Mouse (Mus musculus) intestine, postnatal 0 days (tissue): ENCODE measurements at regions not wholly inside any gene's neighbourhood (a gene's known extent, or its start where the extent isn't known, plus 50 kb on each side); places are given as distances from the start of the nearest gene placed in this dataset.

ENCODE experiments used
- ATAC-seq: fragments of 200-750 bp; cut with Nextera tagmentation; 2 replicates; pipeline ENCODE4 v1.8.0; 2017; ENCODE audit warnings: mild to moderate bottlenecking, moderate TSS enrichment, moderate library complexity
- H3K27ac ChIP-seq: fragments of 300-500 bp; sonication (generic); 2 replicates; pipeline ENCODE4 v1.5.1; 2014; ENCODE audit warnings: mild to moderate bottlenecking, low read depth, low read length, moderate library complexity
- H3K27me3 ChIP-seq: fragments of 300-500 bp; sonication (generic); replicated peaks from 2 replicates; pipeline ENCODE4 v1.6.1; 2014; ENCODE audit warnings: low read length, mixed read lengths; ENCODE audit not compliant: control insufficient read depth, insufficient read depth
- H3K36me3 ChIP-seq: fragments of 300-500 bp; sonication (generic); 2 replicates; pipeline ENCODE4 v1.6.1; 2014; ENCODE audit warnings: mild to moderate bottlenecking, moderate library complexity; ENCODE audit not compliant: control insufficient read depth, insufficient read depth
- H3K4me1 ChIP-seq: fragments of 300-500 bp; sonication (generic); replicated peaks from 2 replicates; pipeline ENCODE4 v1.6.1; 2014; ENCODE audit warnings: antibody characterized with exemption, low read length, mixed read lengths; ENCODE audit not compliant: control insufficient read depth, insufficient read depth
- H3K4me2 ChIP-seq: fragments of 300-500 bp; sonication (generic); replicated peaks from 2 replicates; pipeline ENCODE4 v1.6.1; 2014; ENCODE audit warnings: low read depth, mild to moderate bottlenecking, moderate library complexity
- H3K4me3 ChIP-seq: fragments of 300-500 bp; sonication (generic); 2 replicates; pipeline ENCODE4 v1.5.1; 2014; ENCODE audit warnings: low read depth, low read length
- H3K9ac ChIP-seq: fragments of 300-500 bp; sonication (generic); 2 replicates; pipeline ENCODE4 v1.6.1; 2014; ENCODE audit warnings: mild to moderate bottlenecking, low read depth, low read length
- H3K9me3 ChIP-seq: fragments of 300-500 bp; sonication (generic); 2 replicates; pipeline ENCODE4 v1.6.1; 2016; ENCODE audit warnings: mixed run types; ENCODE audit not compliant: control insufficient read depth
- CTCF ChIP-seq: sonication (generic); IDR thresholded peaks from 2 replicates; pipeline ENCODE4 v1.5.1; 2016; ENCODE audit warnings: low read depth, mild to moderate bottlenecking, control low read depth, antibody characterized with exemption, moderate library complexity
- WGBS: fragments of 180-500 bp; shearing (Covaris S2); extraction: QIAGEN DNeasy Blood & Tissue Kit; methylation state at CpG from one replicate; pipeline ENCODE4 v1.1.7; 2014; 5-methylcytosine and 5-hydroxymethylcytosine counted together

GRCm38 (mm10) chr9:113394320-113394719 is 313.7 kb downstream of the Pdcd6ip start:
- Histone ChIP-seq H3K27ac (no peak overlapping the region), H3K4me2 (no peak overlapping the region), H3K27me3 (no peaks in the 10 kb centered on the region), H3K9ac (no peak overlapping the region), H3K9me3 (no peaks in the 10 kb centered on the region), H3K4me1 (no peaks in the 10 kb centered on the region), H3K36me3 (no peaks in the 10 kb centered on the region), H3K4me3 (no peak overlapping the region)
- WGBS, result 85% methylated on average over 3 of the region's 3 CpGs
- no peak for TF ChIP-seq CTCF
- no peak for ATAC-seq

DNA sequence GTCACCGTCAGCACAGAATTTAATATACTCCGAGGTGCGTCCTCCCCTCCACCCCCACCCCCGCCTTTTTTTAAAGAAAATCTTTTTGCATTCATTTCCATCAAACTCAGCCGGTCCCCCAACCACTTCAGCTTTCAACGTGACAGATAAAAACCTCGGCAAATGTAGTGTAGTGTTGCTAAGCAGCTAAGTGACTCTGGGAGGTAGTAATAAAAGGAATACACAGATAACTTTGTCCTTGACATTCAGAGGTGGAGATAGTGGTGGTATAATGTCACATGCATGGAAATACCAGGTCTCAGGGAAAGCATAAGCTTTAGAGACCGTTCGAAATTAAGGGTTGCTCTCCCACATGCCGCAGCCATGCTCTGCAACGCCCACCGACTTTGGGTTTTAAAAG is 320.7 kb downstream of the Pdcd6ip start:
- Histone ChIP-seq H3K9me3 (no peaks in the 10 kb centered on the region), H3K4me3 (no peak overlapping the region), H3K9ac (no peak overlapping the region), H3K4me1 (no peaks in the 10 kb centered on the region), H3K27ac (no peak overlapping the region), H3K4me2 (no peak overlapping the region), H3K27me3 (no peaks in the 10 kb centered on the region), H3K36me3 (no peaks in the 10 kb centered on the region)
- WGBS, result 40% methylated on average over 12 of the region's 12 CpGs
- ATAC-seq, result no peak
- TF ChIP-seq CTCF, result no peak

DNA sequence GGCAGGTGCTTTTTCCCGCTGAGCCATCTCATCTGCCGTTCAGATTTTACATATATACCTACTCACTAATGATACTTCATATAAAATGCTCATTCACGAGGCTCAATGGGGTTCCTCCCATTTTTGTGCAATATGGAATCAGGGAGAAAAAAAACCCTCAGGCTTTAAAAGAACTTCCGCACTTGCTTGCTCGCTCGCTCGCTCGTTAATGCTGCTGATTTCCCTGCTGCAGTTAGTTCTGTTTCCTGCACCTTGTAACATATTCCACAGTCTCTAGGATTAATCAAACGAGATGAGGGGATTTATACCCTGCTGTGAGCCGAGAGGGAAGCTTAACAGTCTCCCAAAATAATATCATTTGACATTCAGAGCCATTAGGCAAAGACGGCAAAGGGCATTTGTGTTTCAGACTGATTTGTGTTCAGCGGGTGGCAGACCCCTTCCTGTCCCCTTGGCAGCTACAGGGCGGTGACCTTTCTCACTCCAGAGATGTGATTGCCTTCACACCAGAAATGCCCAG is 326.4 kb downstream of the Pdcd6ip start:
- H3K27ac ChIP-seq, result no peak overlapping the region
- no peak overlapping the region for H3K4me2 ChIP-seq
- H3K9me3 ChIP-seq, result no peaks in the 10 kb centered on the region
- no peaks in the 10 kb centered on the region for H3K27me3 ChIP-seq
- no peaks in the 10 kb centered on the region for H3K36me3 ChIP-seq
- TF ChIP-seq CTCF, result no peak
- no peak overlapping the region for H3K9ac ChIP-seq
- H3K4me1 ChIP-seq, result no peaks in the 10 kb centered on the region
- no peak overlapping the region for H3K4me3 ChIP-seq
- no peak for ATAC-seq
- WGBS, result 61% methylated on average over 13 of the region's 13 CpGs

DNA sequence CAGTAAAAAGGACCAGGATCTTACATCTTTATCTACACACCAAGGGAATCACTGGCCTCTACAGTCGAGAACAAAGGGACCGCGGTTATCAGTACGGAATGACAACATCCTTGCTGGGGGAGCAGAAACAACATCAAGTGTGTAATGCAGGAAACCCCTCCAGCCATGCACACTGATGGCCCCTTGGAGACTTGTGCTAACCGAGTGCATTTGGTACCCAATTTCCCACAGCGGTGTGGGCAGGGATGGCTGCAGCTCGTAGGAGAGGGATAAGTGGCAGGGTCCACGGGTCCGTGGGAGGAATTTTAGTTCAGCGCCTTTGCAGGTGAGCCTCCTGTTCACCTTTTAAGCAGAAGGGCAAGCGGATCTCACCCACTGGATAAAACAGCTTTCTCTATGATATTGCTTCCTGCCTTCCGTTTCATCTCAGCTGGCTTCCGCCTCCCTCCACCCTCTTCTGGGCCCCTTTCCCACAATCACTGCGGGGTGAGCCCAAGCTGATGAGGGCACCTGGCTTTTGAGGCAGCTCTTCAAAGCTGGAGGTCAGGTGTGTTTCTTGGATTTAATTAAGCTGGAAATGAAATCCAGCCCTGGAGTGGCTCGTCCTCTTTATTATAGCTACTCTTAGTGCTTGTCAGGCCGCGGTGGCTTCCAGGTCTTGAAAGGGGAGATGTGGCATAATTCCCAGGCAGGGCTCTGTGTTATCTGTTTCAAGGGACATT is 327.5 kb downstream of the Pdcd6ip start:
- H3K4me2 ChIP-seq, result no peak overlapping the region
- H3K4me3 ChIP-seq, result no peak overlapping the region
- no peak overlapping the region for H3K27ac ChIP-seq
- 65% methylated on average over 17 of the region's 17 CpGs for WGBS
- H3K9me3 ChIP-seq, result no peaks in the 10 kb centered on the region
- H3K27me3 ChIP-seq, result no peaks in the 10 kb centered on the region
- no peak for TF ChIP-seq CTCF
- no peaks in the 10 kb centered on the region for H3K4me1 ChIP-seq
- H3K36me3 ChIP-seq, result no peaks in the 10 kb centered on the region
- H3K9ac ChIP-seq, result no peak overlapping the region
- no peak for ATAC-seq

- no peak overlapping the region for H3K4me3 ChIP-seq
- H3K27me3 ChIP-seq, result no peaks in the 10 kb centered on the region
- H3K9me3 ChIP-seq, result no peaks in the 10 kb centered on the region
- H3K4me2 ChIP-seq, result no peak overlapping the region
- no peak overlapping the region for H3K9ac ChIP-seq
- no peak for TF ChIP-seq CTCF
- H3K4me1 ChIP-seq, result no peaks in the 10 kb centered on the region
- no peak for ATAC-seq
- no peak overlapping the region for H3K27ac ChIP-seq
- WGBS, result 66% methylated on average over 2 of the region's 2 CpGs
- H3K36me3 ChIP-seq, result no peaks in the 10 kb centered on the region
Measured at GRCm38 (mm10) chr9:113378525-113378924, 329.5 kb downstream of the Pdcd6ip start.

GRCm38 (mm10) chr9:113371718-113372306 is 336.2 kb downstream of the Pdcd6ip start:
- H3K27ac ChIP-seq, result no peak overlapping the region
- ATAC-seq, result no peak
- no peak overlapping the region for H3K9ac ChIP-seq
- no peaks in the 10 kb centered on the region for H3K9me3 ChIP-seq
- TF ChIP-seq CTCF, result no peak
- 81% methylated on average over 7 of the region's 7 CpGs for WGBS
- no peaks in the 10 kb centered on the region for H3K4me1 ChIP-seq
- H3K27me3 ChIP-seq, result no peaks in the 10 kb centered on the region
- no peak overlapping the region for H3K4me2 ChIP-seq
- H3K36me3 ChIP-seq, result no peaks in the 10 kb centered on the region
- H3K4me3 ChIP-seq, result no peak overlapping the region
